In the genomic region with DNA sequence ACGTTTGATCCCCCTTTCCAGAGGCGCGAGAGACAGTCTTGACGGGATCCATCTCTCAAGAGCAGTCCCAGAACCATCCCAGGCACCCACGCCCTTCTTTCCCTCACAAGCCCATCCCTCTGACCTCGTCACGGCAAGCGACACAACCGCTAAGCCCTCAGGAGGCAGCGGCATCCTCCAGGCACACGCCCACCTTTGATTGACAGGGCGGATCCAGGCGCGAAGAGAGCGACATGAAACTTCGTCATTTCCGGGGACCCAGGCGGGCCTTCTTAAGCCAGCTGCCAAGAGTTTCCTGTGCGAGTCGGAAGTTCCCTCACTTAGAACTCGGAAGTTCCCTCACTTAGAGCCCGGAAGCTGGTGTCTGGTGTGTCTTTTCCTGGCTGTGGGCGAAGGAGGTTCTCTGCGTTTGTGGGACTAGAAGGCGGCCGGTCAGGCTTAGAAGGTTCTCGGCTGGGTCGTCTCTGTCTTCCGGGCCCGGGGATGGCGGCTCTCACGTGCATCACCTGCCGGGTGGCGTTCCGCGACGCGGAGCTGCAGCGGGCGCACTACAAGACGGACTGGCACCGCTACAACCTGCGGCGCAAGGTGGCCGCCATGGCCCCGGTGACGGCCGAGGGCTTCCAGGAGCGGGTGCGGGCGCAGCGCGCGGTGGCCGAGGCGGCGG, we compare ENCODE assay signal across 8 mouse cellular contexts. TPM values are rescaled to one million over a fixed set of nuclear protein-coding genes. Genes with fewer than 3 reads are reported as not detected.
DNase-seq lines count a peak whose midpoint lies in the region; ATAC-seq lines count a peak whose summit lies in the region.

A gene (plus strand): TSS at position 300 of the 667 bp plus-strand sequence.

- no peaks in the 10 kb centered on the region for H3K9me3 ChIP-seq in hindbrain, embryonic 11.5 days (ENCODE audit: control insufficient read depth, low read length)

- DNase-seq in Muller cell, postnatal 12 days (ENCODE audit: inconsistent ontology term) = peak; percentile 99
- DNase-seq in cerebellum, adult 9-11 months = peak; percentile 97
- DNase-seq in frontal cortex, adult 2 months (ENCODE audit: extremely low spot score in 1 of 2, low spot score in 1 of 2) = peak; percentile 96 to 97
- DNase-seq in hindbrain, embryonic 11.5 days (ENCODE audit: low spot score) = peak; percentile 97
- DNase-seq in layer of hippocampus, postnatal 10 days (ENCODE audit: low spot score in 2 of 2) = peak; percentile 92 to 94
- DNase-seq in lung, postnatal 10 days = peak; percentile 98
- peak; percentile 91 for DNase-seq in ovary, postnatal 36 days (ENCODE audit: low spot score)
- DNase-seq in thymus, postnatal 25 days = peak; percentile 92

- H3K4me2 ChIP-seq in hindbrain, embryonic 11.5 days (replicated peaks; ENCODE audit: low read depth, low read length) = peak within 1 kb of the TSS; percentile 86

- no peaks in the 10 kb centered on the region for H3K27me3 ChIP-seq in hindbrain, embryonic 11.5 days (ENCODE audit: control insufficient read depth, insufficient read depth, low read length)

- under 1% methylated on average over 51 of the region's 57 CpGs for WGBS in hindbrain, embryonic 11.5 days

- H3K4me1 ChIP-seq in hindbrain, embryonic 11.5 days (replicated peaks; ENCODE audit: control insufficient read depth, insufficient read depth, low read length) = peaks cover 3% of the 10 kb centered on the region

- ATAC-seq in hindbrain, embryonic 11.5 days (ENCODE audit: low FRiP score) = peak; percentile 97

- peak within 1 kb of the TSS; percentile 99 for H3K4me3 ChIP-seq in hindbrain, embryonic 11.5 days (ENCODE audit: low read depth, low read length)

- H3K27ac ChIP-seq in hindbrain, embryonic 11.5 days (ENCODE audit: low read depth, low read length) = peak within 1 kb of the TSS; percentile 84

- peak within 1 kb of the TSS; percentile 91 for H3K9ac ChIP-seq in hindbrain, embryonic 11.5 days (ENCODE audit: low read depth, low read length)

- no peaks in the 10 kb centered on the region for H3K36me3 ChIP-seq in hindbrain, embryonic 11.5 days (ENCODE audit: control insufficient read depth, insufficient read depth, low read length)

RNA-seq across cellular contexts. Expression of the gene that starts here (rescaled TPM):
- 31.8 and 33.9 TPM in 2 replicates for polyA plus RNA-seq in frontal cortex, adult 2 months (2012; rRNA removed)
- polyA plus RNA-seq in hindbrain, embryonic 11.5 days (2014; fragmentation: Nextera tagmentation; extraction: Ambion mirVana) = 34.8 and 35.0 TPM in 2 replicates
- total RNA-seq in layer of hippocampus, postnatal 10 days (2021) = 10 to 100 TPM; 42.6 to 45.4 TPM

Comparison
In these comparisons a context has a peak if more than half of its experiments do, and no peak if none do; other contexts are left out.
1. Peak in every context shown above with its lines: DNase-seq, ATAC-seq, H3K4me3 ChIP-seq and H3K27ac ChIP-seq.